ENCODE assay signal across 16 mouse cellular contexts in genomic region chr8:113985948-113986347, GRCm38 (mm10).
DNase-seq lines count a peak whose midpoint lies in the region; ATAC-seq and TF ChIP-seq lines count a peak whose summit lies in the region.
"Had no signal": no experiment of that assay in that cellular context is flagged by ENCODE, and none has a peak within 500 bp of the region (broad histone marks: within the 10 kb centered on the region; RNA-seq: fewer than 3 reads in every experiment).

No protein-coding gene starts in this region.

- no peak for TF ChIP-seq CTCF in heart, adult 2 months (IDR thresholded peaks at IDR 0.05)
- TF ChIP-seq CTCF in kidney, postnatal 0 days (IDR thresholded peaks at IDR 0.05; ENCODE audit: low read depth), result no peak

- peak overlapping the region; percentile 6 for H3K4me2 ChIP-seq in kidney, postnatal 0 days (ENCODE audit: low read length)
- peak overlapping the region; percentile 29; the same call in 1 of the 2 replicates for H3K4me2 ChIP-seq in lung, embryonic 16.5 days (ENCODE audit: low read depth, low read length)
- H3K4me2 ChIP-seq: neural tube, embryonic 12.5 days had no signal

- no peaks in the 10 kb centered on the region for H3K9me3 ChIP-seq in embryonic facial prominence, embryonic 10.5 days
- no peaks in the 10 kb centered on the region for H3K9me3 ChIP-seq in kidney, postnatal 0 days (replicated peaks; ENCODE audit: low read length)
- H3K9me3 ChIP-seq in lung, embryonic 16.5 days (ENCODE audit: control insufficient read depth, low read length), result no peaks in the 10 kb centered on the region
- H3K9me3 ChIP-seq: neural tube, embryonic 12.5 days had no signal

- 37% methylated on average over 7 of the region's 7 CpGs for WGBS in heart, adult 2 months
- WGBS in embryonic facial prominence, embryonic 10.5 days, result 41% methylated on average over 7 of the region's 7 CpGs
- 19% methylated on average over 7 of the region's 7 CpGs for WGBS in kidney, postnatal 0 days
- WGBS in lung, embryonic 16.5 days, result 41% methylated on average over 7 of the region's 7 CpGs

- H3K27me3 ChIP-seq in heart, adult 2 months (ENCODE audit: control insufficient read depth, insufficient read depth, low read length), result no peaks in the 10 kb centered on the region; the same call in 1 of the 2 replicates
- H3K27me3 ChIP-seq in embryonic facial prominence, embryonic 10.5 days (replicated peaks; ENCODE audit: low read depth, poor library complexity, severe bottlenecking), result peaks cover 19% of the 10 kb centered on the region
- 0 out of 2 replicates have a peak, but pooled peaks cover 4% of the 10 kb centered on the region for H3K27me3 ChIP-seq in kidney, postnatal 0 days (ENCODE audit: insufficient read depth, low read length)
- H3K27me3 ChIP-seq in lung, embryonic 16.5 days (ENCODE audit: control insufficient read depth, insufficient read depth, low read depth, low read length), result peaks cover 3% of the 10 kb centered on the region; the same call in 1 of the 2 replicates
- H3K27me3 ChIP-seq: neural tube, embryonic 12.5 days had no signal

- no peak overlapping the region for H3K4me3 ChIP-seq in heart, adult 2 months
- H3K4me3 ChIP-seq in embryonic facial prominence, embryonic 10.5 days, result peak overlapping the region; percentile 15
- no peak overlapping the region for H3K4me3 ChIP-seq in kidney, postnatal 0 days (replicated peaks; ENCODE audit: low read depth, low read length)
- no peak overlapping the region for H3K4me3 ChIP-seq in lung, embryonic 16.5 days (ENCODE audit: low read length)
- H3K4me3 ChIP-seq: neural tube, embryonic 12.5 days had no signal

- no peaks in the 10 kb centered on the region; the same call in 1 of the 2 replicates for H3K4me1 ChIP-seq in heart, adult 2 months (ENCODE audit: control insufficient read depth, insufficient read depth, low read length)
- peaks cover 42% of the 10 kb centered on the region for H3K4me1 ChIP-seq in embryonic facial prominence, embryonic 10.5 days
- 0 out of 2 replicates have a peak, but pooled peaks cover 3% of the 10 kb centered on the region for H3K4me1 ChIP-seq in kidney, postnatal 0 days (replicated peaks; ENCODE audit: insufficient read depth, low read length)
- H3K4me1 ChIP-seq in lung, embryonic 16.5 days (replicated peaks; ENCODE audit: control insufficient read depth, insufficient read depth, low read length), result peaks cover 3% of the 10 kb centered on the region; the same call in 1 of the 2 replicates
- H3K4me1 ChIP-seq: neural tube, embryonic 12.5 days had no signal

- intact Hi-C loops in heart, adult 2 months (cut with DNase I), result no loop called here

- no peak for TF ChIP-seq EP300 in heart, adult 2 months (IDR thresholded peaks at IDR 0.05; ENCODE audit: insufficient read depth, low read depth, low read length)

- H3K36me3 ChIP-seq in heart, adult 2 months (ENCODE audit: control insufficient read depth, insufficient read depth, low read length), result no peaks in the 10 kb centered on the region
- H3K36me3 ChIP-seq in embryonic facial prominence, embryonic 10.5 days (replicated peaks), result no peaks in the 10 kb centered on the region
- no peaks in the 10 kb centered on the region for H3K36me3 ChIP-seq in kidney, postnatal 0 days (ENCODE audit: insufficient read depth, low read length)
- no peaks in the 10 kb centered on the region for H3K36me3 ChIP-seq in lung, embryonic 16.5 days (ENCODE audit: control insufficient read depth, insufficient read depth, low read length)
- H3K36me3 ChIP-seq: neural tube, embryonic 12.5 days had no signal

- peak; percentile 7 to 24 for DNase-seq in heart, adult 2 months
- no peak for DNase-seq in heart, postnatal 4 days
- DNase-seq in embryonic facial prominence, embryonic 10.5 days (ENCODE audit: low spot score), result no peak
- no peak for DNase-seq in kidney, postnatal 0 days (ENCODE audit: low spot score)
- DNase-seq in layer of hippocampus, postnatal 36 days, result no peak
- DNase-seq in spleen, postnatal 4 days (ENCODE audit: low spot score in 2 of 2), result no peak
- DNase-seq: cerebellum, adult 18-20 months; forebrain, postnatal 0 days; gastrocnemius, postnatal 14 days; left cerebral cortex, postnatal 4 days; liver, postnatal 0 days; midbrain, embryonic 14.5 days; thymus, postnatal 36 days had no signal

- no peak for TF ChIP-seq POLR2A in heart, adult 2 months (IDR thresholded peaks at IDR 0.05; ENCODE audit: insufficient read depth, low read depth, low read length)

- ATAC-seq in kidney, postnatal 0 days (replicated peaks; ENCODE audit: low FRiP score, low read depth), result no peak
- no peak for ATAC-seq in lung, embryonic 16.5 days (ENCODE audit: low read depth)
- ATAC-seq in CD4-positive, CD25-positive, alpha-beta regulatory T cell, adult 4 months, result no peak
- ATAC-seq: forebrain, postnatal 0 days; liver, postnatal 0 days had no signal

- peak overlapping the region; percentile 51 for H3K27ac ChIP-seq in heart, adult 2 months
- no peak overlapping the region for H3K27ac ChIP-seq in embryonic facial prominence, embryonic 10.5 days (replicated peaks)
- H3K27ac ChIP-seq in kidney, postnatal 0 days, result no peak overlapping the region
- H3K27ac ChIP-seq in lung, embryonic 16.5 days (ENCODE audit: low read length), result no peak overlapping the region
- H3K27ac ChIP-seq: neural tube, embryonic 12.5 days had no signal

- no peaks in the 10 kb centered on the region for H3K79me2 ChIP-seq in heart, adult 2 months (replicated peaks; ENCODE audit: control insufficient read depth, insufficient read depth, low read length)

- H3K9ac ChIP-seq in heart, adult 2 months (ENCODE audit: low read depth, low read length), result no peak overlapping the region
- H3K9ac ChIP-seq in kidney, postnatal 0 days (ENCODE audit: low read depth, low read length), result no peak overlapping the region
- no peak overlapping the region for H3K9ac ChIP-seq in lung, embryonic 16.5 days (ENCODE audit: low read length)
- H3K9ac ChIP-seq: forebrain, postnatal 0 days; liver, postnatal 0 days; neural tube, embryonic 12.5 days had no signal

Comparison
In these comparisons a context has a peak if more than half of its experiments do, and no peak if none do; other contexts are left out.
1. DNase-seq: peak in heart, adult 2 months (2 of 2); none in heart, postnatal 4 days (single experiment), embryonic facial prominence, embryonic 10.5 days (single experiment), kidney, postnatal 0 days (single experiment), layer of hippocampus, postnatal 36 days (0 of 2) and spleen, postnatal 4 days (0 of 2).